Mouse (Mus musculus) heart, postnatal 0 days (tissue): ENCODE measurements at regions not wholly inside any gene's neighbourhood (a gene's known extent, or its start where the extent isn't known, plus 50 kb on each side); places are given as distances from the start of the nearest gene placed in this dataset.

Experiments
- ATAC-seq: fragments of 200-750 bp; cut with Nextera tagmentation; 2 replicates; pipeline ENCODE4 v1.8.0; 2017; ENCODE audit warnings: low read depth, moderate number of reproducible peaks, moderate library complexity; ENCODE audit not compliant: insufficient read depth
- DNase-seq: peaks from one replicate; pipeline ENCODE4 v3.0.0-alpha.2; 2016; ENCODE audit warnings: low spot score
- H3K27ac ChIP-seq: fragments of 300-500 bp; sonication (generic); 2 replicates; pipeline ENCODE4 v1.5.1; 2014; ENCODE audit warnings: low read depth, mild to moderate bottlenecking
- H3K27me3 ChIP-seq: fragments of 300-500 bp; sonication (generic); 2 replicates; pipeline ENCODE4 v1.6.1; 2014; ENCODE audit warnings: low read length, mixed read lengths; ENCODE audit not compliant: control insufficient read depth, insufficient read depth
- H3K36me3 ChIP-seq: fragments of 300-500 bp; sonication (generic); replicated peaks from 2 replicates; pipeline ENCODE4 v1.6.1; 2014; ENCODE audit warnings: low read length, mixed read lengths; ENCODE audit not compliant: control insufficient read depth, insufficient read depth
- H3K4me1 ChIP-seq: fragments of 300-500 bp; sonication (generic); 2 replicates; pipeline ENCODE4 v1.6.1; 2014; ENCODE audit warnings: antibody characterized with exemption; ENCODE audit not compliant: control insufficient read depth, insufficient read depth
- H3K4me2 ChIP-seq: fragments of 300-500 bp; sonication (generic); 2 replicates; pipeline ENCODE4 v1.6.1; 2014; ENCODE audit warnings: low read depth, mild to moderate bottlenecking, low read length, moderate library complexity
- H3K4me3 ChIP-seq: fragments of 300-500 bp; sonication (generic); 2 replicates; pipeline ENCODE4 v1.5.1; 2014; ENCODE audit warnings: low read depth, low read length
- H3K9ac ChIP-seq: fragments of 300-500 bp; sonication (generic); replicated peaks from 2 replicates; pipeline ENCODE4 v1.6.1; 2014; ENCODE audit warnings: low read depth, low read length, mixed read lengths
- H3K9me3 ChIP-seq: fragments of 300-500 bp; sonication (generic); replicated peaks from 2 replicates; pipeline ENCODE4 v1.6.1; 2016; ENCODE audit warnings: low read length; ENCODE audit not compliant: control insufficient read depth
- CTCF ChIP-seq: IDR thresholded peaks from 2 replicates; pipeline ENCODE4 v1.5.1; 2016; ENCODE audit warnings: antibody characterized with exemption, control low read depth, low read depth
- EP300 ChIP-seq: IDR thresholded peaks from 2 replicates; pipeline ENCODE4 v1.6.1; 2016; ENCODE audit warnings: antibody characterized with exemption, low read depth
- WGBS: fragments of 180-500 bp; shearing (Covaris S2); extraction: QIAGEN DNeasy Blood & Tissue Kit; methylation state at CpG from one replicate; pipeline ENCODE4 v1.1.7; 2014; 5-methylcytosine and 5-hydroxymethylcytosine counted together

DNA sequence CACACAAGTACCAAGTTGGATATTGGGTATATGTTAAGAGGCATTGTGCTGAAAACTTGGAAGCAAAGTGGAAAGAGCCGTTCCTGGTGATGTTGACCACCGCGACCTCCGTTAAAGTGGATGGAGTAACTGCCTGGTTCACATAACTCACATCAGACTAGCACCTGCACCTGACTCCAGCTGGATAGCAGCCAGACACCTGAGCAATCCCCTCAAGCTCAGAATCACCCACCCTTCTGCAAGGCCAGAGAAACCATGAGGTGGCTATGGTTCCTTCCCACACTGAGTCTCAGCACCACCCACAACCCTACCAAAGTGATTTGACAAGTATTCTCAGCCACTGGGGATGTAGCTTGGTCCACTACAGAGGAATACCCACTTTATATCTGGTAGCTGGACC, 54.6 kb upstream of the Hephl1 start:
- 95% methylated on average over 4 of the region's 4 CpGs for WGBS
- Histone ChIP-seq H3K27ac (no peak overlapping the region), H3K36me3 (no peaks in the 10 kb centered on the region), H3K4me3 (no peak overlapping the region), H3K27me3 (no peaks in the 10 kb centered on the region), H3K4me1 (no peaks in the 10 kb centered on the region), H3K4me2 (no peak overlapping the region), H3K9me3 (peaks cover 10% of the 10 kb centered on the region), H3K9ac (no peak overlapping the region)
- ATAC-seq = no peak
- DNase-seq = no peak
- no peak for TF ChIP-seq EP300
- no peak for TF ChIP-seq CTCF
